Mouse (Mus musculus) telencephalon, adult 2 months (tissue): ENCODE measurements around the gene Nfatc2.

Experiments
- DNase-seq: peaks from one replicate; pipeline ENCODE4 v3.0.0-alpha.2; 2011; ENCODE audit warnings: low read depth, low spot score

Gene Nfatc2

DNA sequence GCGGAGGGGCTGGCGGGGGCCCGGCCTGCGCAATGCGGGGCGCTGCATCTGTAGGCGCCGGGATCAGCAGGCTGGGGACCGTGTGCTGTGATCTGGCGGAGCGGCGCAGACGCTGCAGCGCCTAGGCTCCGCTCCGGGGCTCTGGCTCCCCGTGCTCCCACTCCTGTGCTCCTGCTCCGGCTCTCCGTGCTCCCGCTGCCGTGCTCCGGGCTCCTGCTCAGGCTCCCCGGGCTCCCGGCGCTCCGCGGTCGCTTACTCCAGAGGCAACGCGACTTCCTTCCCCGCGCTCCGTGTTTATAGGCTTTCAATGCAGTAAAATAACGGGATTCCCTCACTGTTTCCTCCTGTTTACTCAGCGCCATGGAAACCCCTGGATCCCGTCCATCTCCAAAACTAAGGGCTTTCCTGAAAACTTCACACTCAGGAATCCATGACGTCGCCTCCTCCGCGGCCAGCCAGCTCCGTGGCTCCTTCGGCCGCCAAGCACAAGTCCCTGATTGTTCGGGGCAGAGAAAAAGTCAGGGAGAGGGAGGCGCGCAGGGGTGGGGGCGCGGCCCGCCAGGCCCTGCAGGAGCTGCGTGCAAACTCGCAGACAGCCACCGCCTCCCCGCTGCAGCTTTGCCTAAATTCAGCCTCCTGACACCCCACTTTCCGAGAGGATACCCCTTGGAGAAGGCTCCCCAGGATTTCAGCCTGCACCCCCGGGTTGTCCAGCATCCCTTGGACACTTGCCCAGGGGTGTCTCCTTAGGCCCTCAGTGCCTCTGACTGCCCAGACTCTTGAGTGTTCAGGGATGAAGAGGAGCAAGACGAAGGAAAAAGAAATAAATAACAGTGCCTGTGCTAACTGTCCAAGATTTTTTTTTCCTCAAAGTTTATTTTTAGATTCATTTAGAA, at the start of gene Nfatc2:
TSS of gene Nfatc2 (minus strand) at position 167 of the 896 bp plus-strand sequence.
- no peak for DNase-seq

DNA sequence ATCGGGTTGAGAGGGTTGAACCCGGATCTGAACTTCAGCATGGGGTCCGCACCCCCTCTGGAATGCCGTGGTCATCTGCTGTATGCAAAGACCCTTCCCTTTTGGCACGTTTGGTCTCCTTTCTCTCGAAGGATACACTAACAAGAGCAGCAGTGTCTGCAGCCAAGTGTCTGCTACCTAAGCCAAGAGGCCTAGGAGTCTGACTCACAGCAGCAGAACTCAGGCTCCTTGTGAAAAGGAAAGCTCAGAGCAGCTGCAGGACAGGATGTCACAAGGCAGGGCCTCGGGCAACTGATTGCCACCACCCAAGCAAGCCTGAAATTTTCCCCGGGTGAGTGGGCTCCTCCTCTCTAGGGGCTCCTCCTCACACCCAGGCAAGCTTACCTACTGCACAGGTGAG, 46.7 kb upstream of the Nfatc2 start:
- no peak for DNase-seq

DNA sequence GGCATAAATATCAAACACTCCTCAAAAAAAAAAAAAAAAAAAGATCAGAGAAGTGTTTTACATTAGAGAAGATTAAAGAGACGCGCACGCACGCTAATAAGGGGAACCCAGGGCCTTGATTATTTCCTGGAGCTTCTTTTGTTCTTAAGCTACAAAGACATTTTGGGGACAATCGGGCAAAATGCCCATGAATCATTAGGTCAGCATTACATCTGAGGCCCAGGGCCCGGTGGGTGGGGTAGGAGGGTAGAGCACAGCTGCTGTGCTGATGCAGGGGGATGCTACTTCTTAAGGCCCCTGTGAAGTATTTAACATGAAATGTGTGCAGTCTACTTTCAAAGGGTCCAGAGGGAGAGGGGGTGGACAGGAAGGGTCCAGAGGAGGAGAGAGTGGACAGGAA, 43.4 kb upstream of the Nfatc2 start:
- no peak for DNase-seq

DNA sequence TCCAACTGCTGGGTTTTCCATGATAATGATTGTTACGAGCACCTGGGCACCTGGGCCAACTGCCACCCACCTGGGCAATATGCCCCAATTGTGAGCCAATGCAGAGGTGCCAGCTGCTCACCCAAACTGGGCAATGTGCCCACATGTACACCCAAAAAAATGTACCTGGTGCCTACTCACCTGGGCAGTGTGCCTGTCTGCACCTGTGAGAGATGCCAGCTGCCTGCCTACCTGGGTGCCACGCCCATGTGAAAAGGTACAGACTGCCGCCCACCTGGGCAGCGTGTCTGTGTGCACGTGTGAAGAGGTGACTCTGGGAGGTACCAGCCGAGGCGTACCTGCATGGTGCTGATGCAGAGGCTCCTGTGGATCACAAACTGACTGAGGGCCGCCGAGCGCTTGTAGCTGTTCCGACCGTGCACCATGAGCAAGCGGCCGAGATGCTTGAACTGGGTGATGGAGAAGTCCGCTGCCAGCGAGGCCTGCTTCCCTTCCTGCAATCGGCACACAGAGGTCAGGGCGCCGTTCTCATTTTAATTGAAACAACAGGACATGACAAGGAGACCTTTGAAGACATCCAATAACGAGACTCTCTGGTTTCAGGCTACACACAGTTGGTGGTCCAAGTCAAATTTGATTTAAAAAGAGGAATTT, 42.2 kb upstream of the Nfatc2 start:
- no peak for DNase-seq

GRCm38 (mm10) chr2:168642187-168642586, 40.7 kb upstream of the Nfatc2 start:
- DNase-seq, result no peak

GRCm38 (mm10) chr2:168640460-168640859, 39.0 kb upstream of the Nfatc2 start:
- peak; percentile 28 for DNase-seq

GRCm38 (mm10) chr2:168634881-168635280, 33.4 kb upstream of the Nfatc2 start:
- no peak for DNase-seq

- DNase-seq, result no peak
Observed at GRCm38 (mm10) chr2:168633301-168633816, 31.9 kb upstream of the Nfatc2 start.

- no peak for DNase-seq
Observed at GRCm38 (mm10) chr2:168632543-168632942, 31.1 kb upstream of the Nfatc2 start.

- DNase-seq, result no peak
Observed at GRCm38 (mm10) chr2:168628787-168629186, 27.3 kb upstream of the Nfatc2 start.

- no peak for DNase-seq
Observed at GRCm38 (mm10) chr2:168627829-168628770, 26.6 kb upstream of the Nfatc2 start.

- no peak for DNase-seq
Observed at GRCm38 (mm10) chr2:168626385-168626784, 24.9 kb upstream of the Nfatc2 start.

- no peak for DNase-seq
Observed at GRCm38 (mm10) chr2:168625091-168625490, 23.6 kb upstream of the Nfatc2 start.

DNA sequence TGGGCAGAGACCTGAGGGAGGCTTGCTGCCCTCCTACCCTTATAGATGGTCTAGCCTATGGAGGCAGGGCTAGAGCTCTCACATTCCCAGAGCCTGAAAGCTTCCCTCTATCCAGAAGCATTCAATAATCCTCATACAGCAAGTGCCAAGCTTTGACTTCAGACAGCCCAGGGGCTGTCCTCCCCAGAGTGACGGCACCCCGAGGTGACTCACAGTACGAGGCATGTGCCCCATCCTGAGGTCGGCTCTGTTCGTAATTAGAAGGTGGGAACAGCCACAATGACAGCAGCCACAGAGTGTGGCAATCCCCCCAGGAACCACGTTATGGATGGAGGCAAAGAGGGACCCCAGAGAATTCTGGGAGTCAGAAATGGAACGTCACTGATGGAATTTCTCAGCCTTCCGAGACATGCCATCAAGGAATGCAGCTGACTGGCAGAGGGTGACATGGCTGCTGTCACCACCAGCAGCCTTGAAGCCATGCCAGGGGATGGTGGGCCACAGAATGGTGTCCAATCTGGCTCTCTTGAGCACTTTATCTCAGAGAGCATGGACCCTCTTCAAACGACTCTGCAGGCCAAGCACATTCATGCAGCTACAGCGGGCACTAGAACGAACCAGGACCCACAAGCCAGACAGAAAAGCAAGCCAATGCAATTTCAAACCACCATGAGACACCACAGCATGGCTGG, 19.8 kb upstream of the Nfatc2 start:
- DNase-seq, result no peak

DNA sequence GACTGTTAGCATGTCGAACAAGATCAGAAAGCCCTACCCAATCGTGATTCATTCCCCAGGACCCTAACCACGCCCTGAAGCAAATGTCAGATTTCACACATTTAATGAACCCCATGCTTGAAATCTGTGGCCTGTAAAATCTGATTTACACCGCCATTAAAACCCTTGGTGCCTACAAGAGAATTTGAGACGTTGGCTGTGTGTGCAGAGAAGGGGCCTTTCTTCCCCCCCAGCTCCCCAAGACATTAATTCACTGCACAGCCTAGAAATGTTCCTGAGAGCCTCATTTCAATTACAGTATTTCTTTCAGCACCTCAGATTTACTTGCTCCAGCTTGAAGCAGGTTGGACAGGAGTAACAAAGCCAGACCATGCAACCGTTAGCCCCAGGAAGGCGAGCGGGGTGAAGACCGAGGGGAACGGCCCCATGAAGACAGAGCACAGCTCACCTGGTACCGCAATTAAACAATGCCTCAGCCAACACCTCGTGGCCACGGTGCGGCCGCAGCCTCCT, 16.8 kb upstream of the Nfatc2 start:
- DNase-seq, result no peak

DNA sequence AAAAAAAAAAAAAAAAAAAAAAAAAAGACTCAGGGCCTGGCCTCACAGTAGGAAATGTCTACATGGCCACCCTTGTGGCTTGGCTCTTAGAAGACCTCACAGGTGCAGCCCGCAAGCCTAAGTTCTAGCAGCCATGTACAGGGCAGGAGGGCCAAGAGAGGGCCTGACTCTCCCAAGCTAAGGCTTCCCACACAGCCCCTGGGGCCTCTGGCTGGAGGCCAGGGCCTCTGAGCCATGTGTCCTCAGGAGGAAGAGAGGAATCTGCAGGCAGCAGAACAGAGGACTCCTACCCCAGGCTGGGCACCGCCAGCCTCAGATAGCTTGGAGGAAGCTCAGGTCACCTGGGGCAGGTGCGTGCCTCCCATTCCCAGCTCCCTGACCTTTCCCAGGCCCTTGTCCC, 13.7 kb upstream of the Nfatc2 start:
- no peak for DNase-seq

- DNase-seq, result no peak
Observed at GRCm38 (mm10) chr2:168614170-168614872, 12.9 kb upstream of the Nfatc2 start.

- DNase-seq, result no peak
Observed at GRCm38 (mm10) chr2:168613092-168613880, 11.8 kb upstream of the Nfatc2 start.

GRCm38 (mm10) chr2:168610941-168611340, 9.5 kb upstream of the Nfatc2 start:
- DNase-seq, result no peak
